Mouse (Mus musculus) macrophage (primary cell): ENCODE results near the gene Adgrl2. TPM values are rescaled to one million over a fixed set of nuclear protein-coding genes. Genes with fewer than 3 reads are reported as not detected.

ENCODE experiments used
- H3K27ac ChIP-seq: fragments of 350-480 bp; formaldehyde crosslinking; 2 replicates; pipeline ENCODE4 v1.9.0; 2021
- H3K36me3 ChIP-seq: fragments of 350-480 bp; formaldehyde crosslinking; 2 replicates; pipeline ENCODE4 v1.9.0; 2021; ENCODE audit errors: inconsistent target
- H3K4me3 ChIP-seq: fragments of 350-480 bp; formaldehyde crosslinking; 2 replicates; pipeline ENCODE4 v1.9.0; 2021; ENCODE audit errors: inconsistent target
- H3K79me2 ChIP-seq: fragments of 350-480 bp; formaldehyde crosslinking; 2 replicates; pipeline ENCODE4 v1.9.0; 2021; ENCODE audit errors: inconsistent target
- WGBS: methylation state at CpG from one replicate; pipeline ENCODE4 v1.1.7; 2026; ENCODE audit warnings: inconsistent platforms; ENCODE audit not compliant: missing documents; 5-methylcytosine and 5-hydroxymethylcytosine counted together
- polyA plus RNA-seq: library from polyadenylated mRNA; stranded (reverse); fragments of 250-400 nt; gene quantifications from 3 replicates; pipeline ENCODE4 v1.2.4, GENCODE M21; 2018; ENCODE audit warnings: inconsistent platforms
- total RNA-seq, 78 experiments: library from RNA; depleted of rRNA; stranded (reverse); fragments of 250-400 nt; gene quantifications; 1 replicate in 9 of 78; 2 replicates in 24 of 78; 3 replicates in 43 of 78; 4 replicates in 2 of 78; pipeline ENCODE4 v1.2.4; 2018; ENCODE audit warnings: inconsistent platforms in 56 of 78

The Adgrl2 gene
- 100 to 1,000 TPM in 5 of 26 experiments, 10 to 100 TPM in 21; 13.5 to 457 (median 52.4) TPM for total RNA-seq (2018; cell fraction: chromatin; rRNA removed)
- 100 to 1,000 TPM in 1 of 26 experiments, 10 to 100 TPM in 21, 1 to 10 TPM in 4; 6.8 to 101 (median 24.7) TPM for total RNA-seq (2018; cell fraction: cytosol; rRNA removed)
- total RNA-seq (2018; cell fraction: nucleus; rRNA removed) = 100 to 1,000 TPM in 5 of 26 experiments, 10 to 100 TPM in 21; 14.4 to 325 (median 52.5) TPM
- polyA plus RNA-seq = 16.8 to 28.0 TPM (median 26.0 TPM) in 3 replicates

DNA sequence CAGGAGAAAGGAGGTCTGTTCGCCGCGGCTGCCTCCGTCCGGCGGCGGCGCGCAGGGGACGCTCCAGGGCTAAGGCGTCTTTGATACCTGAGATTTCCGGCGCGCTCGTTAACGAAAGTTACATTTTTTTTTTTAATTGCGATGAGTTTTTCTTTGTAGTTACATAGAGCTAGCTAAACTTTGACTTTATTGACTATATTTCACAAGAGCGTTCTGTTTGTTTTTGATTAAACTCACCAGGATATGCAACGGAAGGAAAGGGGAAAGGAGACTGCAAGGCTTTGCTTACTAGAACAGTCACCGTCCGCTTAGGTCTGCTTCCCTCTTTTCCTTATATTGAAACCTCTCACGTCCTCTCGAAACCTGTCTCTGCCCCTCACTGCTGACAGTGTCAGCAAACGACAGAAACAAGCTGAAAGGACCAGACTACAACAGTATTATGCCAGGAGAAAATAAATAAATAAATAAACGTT is at the start of gene Adgrl2:
TSS of gene Adgrl2 (minus strand) at position 25 of the 473 bp plus-strand sequence.
- WGBS = 3% methylated on average over 25 of the region's 25 CpGs
- no peaks in the 10 kb centered on the region for H3K36me3 ChIP-seq
- peaks cover 11% of the 10 kb centered on the region; the same call in 1 of the 2 replicates for H3K79me2 ChIP-seq
- H3K27ac ChIP-seq = 0 out of 2 replicates have a peak within 1 kb of the TSS, but pooled peaks have one; percentile 17
- H3K4me3 ChIP-seq = peak within 1 kb of the TSS; percentile 54

GRCm38 (mm10) chr3:149038771-149039170 is 48.4 kb upstream of the Adgrl2 start:
- 69% methylated on average over 4 of the region's 4 CpGs for WGBS
- Histone ChIP-seq H3K79me2 (no peaks in the 10 kb centered on the region), H3K4me3 (no peak overlapping the region), H3K36me3 (no peaks in the 10 kb centered on the region), H3K27ac (no peak overlapping the region)

GRCm38 (mm10) chr3:149019925-149020324 is 29.6 kb upstream of the Adgrl2 start:
- Histone ChIP-seq H3K27ac (no peak overlapping the region), H3K79me2 (no peaks in the 10 kb centered on the region), H3K4me3 (no peak overlapping the region), H3K36me3 (no peaks in the 10 kb centered on the region)
- 78% methylated on average over 5 of the region's 5 CpGs for WGBS

- 56% methylated on average over 7 of the region's 7 CpGs for WGBS
- Histone ChIP-seq H3K27ac (no peak overlapping the region), H3K79me2 (no peaks in the 10 kb centered on the region), H3K36me3 (no peaks in the 10 kb centered on the region), H3K4me3 (no peak overlapping the region)
These were observed 19.0 kb upstream of the Adgrl2 start for GRCm38 (mm10) chr3:149009311-149009710.

GRCm38 (mm10) chr3:149008634-149009023 is 18.3 kb upstream of the Adgrl2 start:
- WGBS = 93% methylated on average over 6 of the region's 6 CpGs
- no peak overlapping the region for H3K27ac ChIP-seq
- H3K79me2 ChIP-seq = no peaks in the 10 kb centered on the region
- no peak overlapping the region for H3K4me3 ChIP-seq
- H3K36me3 ChIP-seq = no peaks in the 10 kb centered on the region

GRCm38 (mm10) chr3:149007860-149008633 is 17.7 kb upstream of the Adgrl2 start:
- WGBS = 94% methylated on average over 20 of the region's 20 CpGs
- no peaks in the 10 kb centered on the region for H3K36me3 ChIP-seq

GRCm38 (mm10) chr3:149001364-149001763 is 11.0 kb upstream of the Adgrl2 start:
- no peak overlapping the region for H3K27ac ChIP-seq
- H3K4me3 ChIP-seq = no peak overlapping the region
- WGBS = 85% methylated on average over 8 of the region's 8 CpGs
- no peaks in the 10 kb centered on the region for H3K79me2 ChIP-seq
- H3K36me3 ChIP-seq = no peaks in the 10 kb centered on the region

More at GRCm38 (mm10) chr3:149007860-149008633, 17.7 kb upstream of the Adgrl2 start:
- Histone ChIP-seq H3K27ac (no peak overlapping the region), H3K4me3 (no peak overlapping the region), H3K79me2 (no peaks in the 10 kb centered on the region)

DNA sequence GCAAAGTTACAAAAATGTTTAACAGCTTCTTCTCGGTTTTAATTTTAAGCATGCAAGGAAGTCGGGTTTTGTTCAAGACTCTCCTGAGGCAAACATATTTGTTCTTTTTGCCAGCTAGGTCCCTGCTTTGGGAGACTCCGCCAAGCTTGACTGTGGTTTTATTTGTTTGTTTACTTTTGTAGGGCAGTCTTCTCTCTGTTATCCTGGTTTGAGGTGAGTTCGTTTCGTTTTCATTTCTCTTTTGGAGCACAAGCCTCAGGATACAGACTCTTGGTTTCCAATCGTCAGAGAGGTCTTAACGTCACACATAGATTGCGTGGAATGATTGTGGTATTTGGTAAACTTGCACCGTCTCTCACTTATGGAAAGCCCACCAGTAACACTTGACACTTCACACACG is 8.3 kb upstream of the Adgrl2 start:
- Histone ChIP-seq H3K36me3 (no peaks in the 10 kb centered on the region), H3K27ac (no peak overlapping the region), H3K79me2 (no peaks in the 10 kb centered on the region), H3K4me3 (no peak overlapping the region)
- 60% methylated on average over 10 of the region's 10 CpGs for WGBS

- 47% methylated on average over 8 of the region's 8 CpGs for WGBS
- H3K4me3 ChIP-seq = no peak overlapping the region; the same call in 1 of the 2 replicates
- H3K27ac ChIP-seq = no peak overlapping the region
- no peaks in the 10 kb centered on the region for H3K36me3 ChIP-seq
- H3K79me2 ChIP-seq = peaks cover 8% of the 10 kb centered on the region; the same call in 1 of the 2 replicates
These were observed 701 bp upstream of the Adgrl2 start for GRCm38 (mm10) chr3:148991056-148991455.

DNA sequence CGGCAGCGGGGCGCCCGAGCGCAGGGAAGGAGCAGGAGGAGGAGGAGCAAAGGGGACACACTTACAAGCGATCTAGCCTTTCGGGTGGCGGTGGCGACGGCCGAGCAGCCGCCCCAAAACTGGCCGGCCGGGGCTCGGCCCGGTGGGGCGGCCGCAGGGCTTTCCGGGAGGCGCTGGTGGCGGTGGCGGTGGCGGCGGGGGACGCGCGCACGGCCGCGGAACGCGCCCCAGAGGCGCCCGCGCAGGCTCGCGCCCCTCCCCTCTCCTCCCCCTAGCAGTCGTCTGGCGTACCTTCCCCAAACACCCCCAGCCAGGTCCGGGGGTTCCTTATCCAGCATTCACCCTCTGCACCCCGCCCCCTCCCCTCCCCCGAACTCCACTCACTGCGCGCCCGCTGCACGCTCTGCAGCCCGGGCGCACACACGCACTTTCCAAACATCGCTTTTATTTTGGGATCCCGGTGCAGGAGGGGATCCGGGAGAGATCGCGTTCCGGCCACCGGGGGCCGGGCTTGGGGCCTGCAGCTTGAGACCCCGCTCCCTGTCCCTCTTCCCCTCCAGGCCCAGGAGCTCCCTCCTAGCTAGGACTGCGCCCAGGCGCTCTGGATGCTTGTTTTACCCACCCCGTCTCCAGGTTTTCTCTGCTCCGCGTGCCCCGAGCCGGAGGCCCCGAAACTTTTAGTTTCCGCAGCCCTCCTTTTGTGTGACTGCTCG is 381 bp downstream of the Adgrl2 start:
- Histone ChIP-seq H3K36me3 (no peaks in the 10 kb centered on the region), H3K4me3 (peak overlapping the region; percentile 54), H3K79me2 (peaks cover 16% of the 10 kb centered on the region; the same call in 1 of the 2 replicates), H3K27ac (0 out of 2 replicates have a peak overlapping the region, but pooled peaks have one; percentile 17)
- WGBS = 2% methylated on average over 62 of the region's 68 CpGs

GRCm38 (mm10) chr3:148988996-148989817 is 1.1 kb downstream of the Adgrl2 start:
- 0 out of 2 replicates have a peak overlapping the region, but pooled peaks have one; percentile 17 for H3K27ac ChIP-seq
- no peaks in the 10 kb centered on the region for H3K36me3 ChIP-seq
- WGBS = under 1% methylated on average over 70 of the region's 75 CpGs
- peak overlapping the region; percentile 54 for H3K4me3 ChIP-seq
- H3K79me2 ChIP-seq = peaks cover 24% of the 10 kb centered on the region; the same call in 1 of the 2 replicates

GRCm38 (mm10) chr3:148988293-148988995 is 1.9 kb downstream of the Adgrl2 start:
- no peaks in the 10 kb centered on the region for H3K36me3 ChIP-seq
- peaks cover 32% of the 10 kb centered on the region; the same call in 1 of the 2 replicates for H3K79me2 ChIP-seq
- peak overlapping the region; percentile 65 for H3K4me3 ChIP-seq
- peak overlapping the region; percentile 17; the same call in 1 of the 2 replicates for H3K27ac ChIP-seq
- WGBS = under 1% methylated on average over 70 of the region's 84 CpGs

- H3K4me3 ChIP-seq = peak overlapping the region; percentile 65
- H3K27ac ChIP-seq = peak overlapping the region; percentile 40
- H3K79me2 ChIP-seq = peaks cover 35% of the 10 kb centered on the region; the same call in 1 of the 2 replicates
- no peaks in the 10 kb centered on the region for H3K36me3 ChIP-seq
- 0% methylated on average over 45 of the region's 45 CpGs for WGBS
These were observed 2.6 kb downstream of the Adgrl2 start for GRCm38 (mm10) chr3:148987591-148988292.
